Mouse (Mus musculus) testis, adult 2 months (tissue): ENCODE measurements at regions not wholly inside any gene's neighbourhood (a gene's known extent, or its start where the extent isn't known, plus 50 kb on each side); places are given as distances from the start of the nearest gene placed in this dataset.
"Not testable (repeated sequence)": the region's sequence is repeated elsewhere in the genome, so short reads cannot be mapped to it uniquely, and the experiment has no call there.

Experiments used
- H3K27ac ChIP-seq: fragments of 200-500 bp; 2 replicates; pipeline ENCODE4 v1.5.1; 2012; ENCODE audit warnings: low read depth, low read length; ENCODE audit not compliant: control insufficient read depth, insufficient read depth
- H3K27me3 ChIP-seq: fragments of 200-500 bp; 2 replicates; pipeline ENCODE4 v1.6.1; 2012; ENCODE audit warnings: mild to moderate bottlenecking, low read length, moderate library complexity; ENCODE audit not compliant: control insufficient read depth, insufficient read depth
- H3K36me3 ChIP-seq: fragments of 200-500 bp; 2 replicates; pipeline ENCODE4 v1.6.1; 2012; ENCODE audit warnings: mild to moderate bottlenecking, low read length; ENCODE audit not compliant: control insufficient read depth, insufficient read depth
- H3K4me1 ChIP-seq: fragments of 200-500 bp; 2 replicates; pipeline ENCODE4 v1.6.1; 2012; ENCODE audit warnings: low read length; ENCODE audit not compliant: control insufficient read depth, insufficient read depth
- H3K4me3 ChIP-seq: fragments of 200-500 bp; 2 replicates; pipeline ENCODE4 v1.5.1; 2012; ENCODE audit warnings: low read depth, mild to moderate bottlenecking, low read length, moderate library complexity, mixed read lengths; ENCODE audit not compliant: control insufficient read depth
- CTCF ChIP-seq: fragments of 200-500 bp; IDR thresholded peaks from 2 replicates; pipeline ENCODE4 v1.5.1; 2012; ENCODE audit warnings: low read depth, mild to moderate bottlenecking, inconsistent platforms, low read length, moderate library complexity; ENCODE audit not compliant: control insufficient read depth, insufficient read depth, insufficient replicate concordance
- POLR2A ChIP-seq: fragments of 200-500 bp; IDR thresholded peaks from 2 replicates; pipeline ENCODE4 v1.6.1; 2012; ENCODE audit warnings: low read depth, mild to moderate bottlenecking, inconsistent platforms, low read length, moderate library complexity; ENCODE audit not compliant: control insufficient read depth

DNA sequence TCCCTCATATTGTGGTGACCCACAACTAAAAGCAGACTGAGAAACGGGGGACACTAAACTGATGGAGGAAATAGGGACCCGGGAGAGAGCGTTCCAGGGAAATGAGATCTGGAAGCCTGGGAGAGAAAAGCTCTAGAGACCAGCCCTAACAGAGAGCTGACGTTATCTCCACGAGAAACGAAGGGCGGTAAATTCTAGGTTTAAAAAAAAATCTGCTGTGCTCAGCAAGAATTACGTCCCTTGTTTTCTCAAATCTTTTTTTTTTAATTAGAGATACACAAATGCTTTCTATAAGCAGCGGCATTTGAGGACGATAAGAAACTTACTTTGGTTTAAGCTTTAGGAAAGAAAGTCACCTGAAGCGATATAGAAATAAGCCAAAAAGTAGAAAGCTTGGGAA lies 145.7 kb downstream of the Cand1 start:
- Histone ChIP-seq H3K36me3 (no peaks in the 10 kb centered on the region), H3K4me1 (peaks cover 3% of the 10 kb centered on the region; the same call in 1 of the 2 replicates), H3K27ac (no peak overlapping the region), H3K4me3 (no peak overlapping the region), H3K27me3 (no peaks in the 10 kb centered on the region)
- TF ChIP-seq CTCF (no peak), POLR2A (no peak)

DNA sequence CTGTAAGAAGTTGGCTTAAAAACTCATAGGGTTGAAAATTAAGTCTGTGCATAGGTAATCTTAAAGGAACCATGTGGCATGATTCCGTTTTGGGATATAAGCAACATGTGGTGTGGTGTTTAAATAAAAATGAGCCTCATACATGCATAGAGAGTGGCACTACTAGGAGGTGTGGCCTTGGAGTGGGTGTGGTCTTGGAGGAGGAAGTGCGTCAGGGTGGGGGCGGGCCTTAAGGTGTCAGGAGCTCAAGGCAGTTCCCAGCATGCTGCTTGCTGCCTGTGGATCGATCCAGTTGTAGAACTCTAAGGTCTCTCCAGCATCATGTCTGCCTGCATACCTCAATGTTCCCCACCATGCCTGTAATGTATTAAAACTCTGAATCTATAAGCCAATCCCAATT lies 152.0 kb downstream of the Cand1 start:
- no peak overlapping the region for H3K4me3 ChIP-seq
- TF ChIP-seq CTCF (no peak), POLR2A (no peak)
- no peaks in the 10 kb centered on the region for H3K27me3 ChIP-seq
- H3K36me3 ChIP-seq = no peaks in the 10 kb centered on the region
- H3K27ac ChIP-seq = no peak overlapping the region
- no peaks in the 10 kb centered on the region for H3K4me1 ChIP-seq

DNA sequence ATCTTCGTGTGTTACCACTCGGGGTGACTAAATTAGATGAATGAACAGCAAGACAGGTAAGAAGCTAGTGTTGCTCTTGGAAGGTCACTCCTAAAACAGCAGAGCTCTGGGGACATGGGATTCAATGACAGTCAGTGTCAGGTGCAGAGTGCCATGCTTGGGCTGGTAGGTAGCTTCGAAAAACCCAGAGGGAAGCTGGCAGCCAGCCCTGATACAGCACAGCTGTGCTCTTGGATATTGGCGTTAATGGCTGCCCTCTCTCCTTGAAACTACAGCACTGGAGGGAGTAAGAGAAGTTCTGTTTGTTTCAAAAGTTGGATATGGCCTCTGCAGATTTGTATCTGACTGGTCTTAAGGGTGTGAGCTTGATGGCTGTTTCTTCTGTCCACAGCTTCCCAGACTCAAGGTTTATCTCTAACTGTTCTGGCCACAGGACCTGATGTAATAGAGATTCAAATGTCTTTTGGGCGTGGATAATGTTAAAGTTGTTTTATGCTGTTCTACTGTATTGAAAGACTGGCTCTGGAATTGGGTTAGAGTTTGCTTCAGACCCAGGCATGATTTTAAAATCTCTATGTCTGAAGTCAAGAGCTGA lies 152.7 kb downstream of the Cand1 start:
- Histone ChIP-seq H3K36me3 (no peaks in the 10 kb centered on the region), H3K4me3 (no peak overlapping the region), H3K4me1 (no peaks in the 10 kb centered on the region), H3K27me3 (no peaks in the 10 kb centered on the region), H3K27ac (no peak overlapping the region)
- no peak for TF ChIP-seq CTCF
- no peak for TF ChIP-seq POLR2A

DNA sequence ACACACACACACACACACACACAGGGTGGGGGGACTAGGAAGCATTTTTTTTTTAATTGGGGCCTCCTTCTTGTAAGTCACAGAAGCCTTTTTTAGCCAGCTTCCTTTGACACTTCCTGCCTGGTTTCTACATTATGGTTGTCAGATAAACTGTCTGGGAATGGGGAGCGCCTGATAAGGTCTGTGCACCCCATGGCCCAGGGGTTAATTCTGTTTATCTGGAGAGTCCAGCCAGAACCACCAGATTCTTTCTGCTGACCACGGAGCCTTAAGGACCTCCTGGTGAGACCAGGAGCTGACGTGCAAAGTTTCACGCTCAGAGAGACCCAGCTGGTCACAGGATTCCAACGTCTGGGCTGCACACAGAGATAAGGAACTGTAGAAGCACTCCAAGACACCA lies 153.4 kb downstream of the Cand1 start:
- no peak overlapping the region for H3K27ac ChIP-seq
- no peak overlapping the region for H3K4me3 ChIP-seq
- H3K4me1 ChIP-seq = no peaks in the 10 kb centered on the region
- no peaks in the 10 kb centered on the region for H3K27me3 ChIP-seq
- TF ChIP-seq POLR2A = no peak
- no peak for TF ChIP-seq CTCF
- H3K36me3 ChIP-seq = no peaks in the 10 kb centered on the region

DNA sequence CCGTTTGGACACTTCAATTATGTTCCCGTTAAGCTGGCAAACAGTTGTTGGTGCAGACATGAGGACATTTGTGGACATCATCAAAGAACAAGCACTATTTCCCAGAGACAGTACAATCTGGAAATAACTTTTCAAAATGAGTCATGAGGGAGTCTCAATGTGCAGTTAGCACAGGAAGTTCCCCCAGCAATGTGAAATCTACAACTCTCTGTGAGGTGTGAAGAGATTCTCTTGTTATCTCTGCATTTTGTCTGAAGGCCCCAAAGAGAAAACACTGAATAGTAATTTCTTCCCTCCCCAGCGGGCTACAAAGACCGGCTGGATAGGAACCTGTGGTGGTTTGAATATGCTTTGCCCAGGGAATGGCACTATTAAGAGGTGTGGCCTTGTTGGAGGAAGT lies 156.4 kb downstream of the Cand1 start:
- TF ChIP-seq CTCF (no peak), POLR2A (no peak)
- no peak overlapping the region for H3K27ac ChIP-seq
- H3K4me3 ChIP-seq = no peak overlapping the region
- peaks cover 2% of the 10 kb centered on the region; the same call in 1 of the 2 replicates for H3K4me1 ChIP-seq
- no peaks in the 10 kb centered on the region for H3K36me3 ChIP-seq
- H3K27me3 ChIP-seq = no peaks in the 10 kb centered on the region

DNA sequence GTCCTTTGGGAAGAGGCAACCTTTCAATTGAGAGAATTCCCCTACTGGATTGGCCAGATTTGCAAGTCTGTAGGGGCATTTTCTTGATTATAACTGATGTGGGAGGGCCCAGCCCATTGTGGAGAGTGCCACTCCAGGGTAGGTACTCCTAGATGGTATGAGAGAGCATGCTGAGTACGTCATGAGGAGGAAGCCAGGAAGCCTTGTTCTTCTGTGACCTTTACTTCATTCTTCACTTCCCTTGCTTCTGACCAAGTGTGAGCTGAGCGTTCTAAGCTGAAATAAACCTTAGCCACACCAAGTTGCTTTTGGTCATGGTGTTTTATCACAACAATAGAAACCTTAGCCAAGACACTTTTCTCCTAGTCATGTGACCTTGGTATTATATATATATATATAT lies 157.0 kb downstream of the Cand1 start:
- no peak overlapping the region for H3K4me3 ChIP-seq
- no peaks in the 10 kb centered on the region for H3K27me3 ChIP-seq

DNA sequence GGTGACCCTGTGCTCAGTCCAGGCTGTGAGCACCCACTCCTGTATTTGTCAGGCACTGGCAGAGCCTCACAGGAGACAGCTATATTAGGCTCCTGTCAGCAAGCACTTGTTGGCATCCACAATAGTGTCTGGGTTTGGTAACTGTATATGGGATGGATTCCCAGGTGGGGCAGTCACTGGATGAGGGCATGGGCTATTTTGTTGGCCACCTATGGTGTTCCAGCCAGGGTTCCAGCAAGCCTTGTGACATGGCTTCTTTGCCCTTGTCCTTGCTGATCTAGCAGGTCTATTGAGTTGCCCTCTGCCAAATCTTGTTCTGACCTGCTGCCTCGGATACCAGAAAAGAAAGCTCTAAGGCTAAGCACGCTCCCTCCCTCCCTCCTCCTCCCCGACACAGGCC lies 158.1 kb downstream of the Cand1 start:
- H3K36me3 ChIP-seq, H3K27me3 ChIP-seq, H3K27ac ChIP-seq, H3K4me1 ChIP-seq, H3K4me3 ChIP-seq: not testable (repeated sequence)

More for the DNA sequence above, 157.0 kb downstream of the Cand1 start:
- TF ChIP-seq CTCF (no peak), POLR2A (no peak)
- no peaks in the 10 kb centered on the region for H3K36me3 ChIP-seq
- H3K27ac ChIP-seq = no peak overlapping the region
- peaks cover 2% of the 10 kb centered on the region; the same call in 1 of the 2 replicates for H3K4me1 ChIP-seq

DNA sequence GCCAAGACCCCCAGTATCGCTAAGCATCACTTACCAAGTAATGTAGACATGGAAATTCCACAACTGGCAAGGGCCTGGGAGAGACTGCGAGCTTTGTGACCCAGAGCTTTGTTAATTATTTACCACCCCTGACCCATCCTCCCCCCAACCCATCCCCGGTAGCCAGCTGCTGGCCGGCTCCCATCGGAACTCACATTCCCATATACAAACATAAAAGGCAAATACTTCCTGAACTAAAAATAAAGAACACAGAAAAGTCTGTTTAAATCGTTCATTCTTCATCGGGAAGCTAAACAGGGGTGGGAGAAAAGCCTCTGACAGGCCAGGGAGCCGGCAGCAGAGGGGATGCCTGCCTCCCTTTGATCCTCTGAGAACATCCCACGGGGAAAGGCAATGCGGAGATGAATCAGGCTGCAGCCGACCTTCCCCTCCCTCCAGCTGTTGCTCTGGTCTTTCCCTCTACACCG lies 163.7 kb downstream of the Cand1 start:
- TF ChIP-seq POLR2A (no peak), CTCF (no peak)
- no peaks in the 10 kb centered on the region for H3K27me3 ChIP-seq
- H3K4me3 ChIP-seq = no peak overlapping the region
- H3K4me1 ChIP-seq = peaks cover 2% of the 10 kb centered on the region; the same call in 1 of the 2 replicates
- H3K27ac ChIP-seq = no peak overlapping the region
- no peaks in the 10 kb centered on the region for H3K36me3 ChIP-seq
